Mouse (Mus musculus) CH12.LX (cell line): ENCODE data around the gene Nxpe5.
A peak's percentile ranks its signal among the peaks of the same experiment; 100 is the strongest.

Experiments used
- CHD1 ChIP-seq: IDR thresholded peaks from 2 replicates; pipeline ENCODE4 v1.6.1; 2012; ENCODE audit warnings: low read depth, low read length, improper control_type of control experiment, inconsistent platforms
- CTCF ChIP-seq, 2 experiments: IDR thresholded peaks in 1 of 2; conservative IDR thresholded peaks in 1 of 2; 2 replicates each; pipeline ENCODE4 v1.5.1; 2011 to 2012; ENCODE audit warnings: low read depth in 2 of 2, low read length in 2 of 2, improper control_type of control experiment in 1 of 2, inconsistent platforms in 1 of 2, mild to moderate bottlenecking in 1 of 2, moderate library complexity in 1 of 2
- EP300 ChIP-seq: IDR thresholded peaks from 2 replicates; pipeline ENCODE4 v1.6.1; 2011; ENCODE audit warnings: low read length, improper control_type of control experiment
- ETS1 ChIP-seq: conservative IDR thresholded peaks from 2 replicates; pipeline ENCODE4 v1.6.1; 2012; ENCODE audit warnings: low read depth, mild to moderate bottlenecking, inconsistent platforms, low read length, improper control_type of control experiment, moderate library complexity
- IRF4 ChIP-seq: IDR thresholded peaks from 2 replicates; pipeline ENCODE4 v1.6.1; 2014; ENCODE audit warnings: low read depth, mild to moderate bottlenecking, inconsistent platforms, low read length, improper control_type of control experiment
- MAFK ChIP-seq: IDR thresholded peaks from 2 replicates; pipeline ENCODE4 v1.6.1; 2011; ENCODE audit warnings: low read length, improper control_type of control experiment; ENCODE audit not compliant: insufficient replicate concordance
- MXI1 ChIP-seq: IDR thresholded peaks from 2 replicates; pipeline ENCODE4 v1.6.1; 2011; ENCODE audit warnings: mild to moderate bottlenecking, low read depth, low read length, improper control_type of control experiment
- POLR2A ChIP-seq: IDR thresholded peaks from 2 replicates; pipeline ENCODE4 v1.6.1; 2011; ENCODE audit warnings: low read depth, mild to moderate bottlenecking, improper control_type of control experiment, low read length
- RAD21 ChIP-seq: IDR thresholded peaks from 2 replicates; pipeline ENCODE4 v1.6.1; 2011; ENCODE audit warnings: low read depth, mild to moderate bottlenecking, low read length, improper control_type of control experiment, moderate library complexity

GRCm38 (mm10) chr5:138255353-138256093, 29.8 kb downstream of the Nxpe5 start, which contains the start of gene Lamtor4:
- TF ChIP-seq ETS1 = peak; percentile 90
- TF ChIP-seq POLR2A = peak; percentile 93
- peak; percentile 37 for TF ChIP-seq RAD21
- TF ChIP-seq CTCF (conservative IDR thresholded peaks at IDR 0.05 in 1 of 2, IDR thresholded peaks at IDR 0.05 in 1 of 2; ENCODE audit: low read depth in 2 of 2, low read length in 2 of 2) = peak in 1 of 2 experiments; percentile 37; a peak in 2 of 4 replicates
- no peak for TF ChIP-seq EP300
- TF ChIP-seq IRF4 = peak; percentile 41
- 0 out of 2 replicates have a peak, but pooled peaks have one; percentile 31 for TF ChIP-seq CHD1
- TF ChIP-seq MXI1 = peak; percentile 92
- peak; percentile 77 for TF ChIP-seq MAFK
